Mouse (Mus musculus): ENCODE measurements around the gene Rnh1. TPM values are rescaled to one million over a fixed set of nuclear protein-coding genes. Genes with fewer than 3 reads are reported as not detected.

The Rnh1 gene
- polyA plus RNA-seq, 1 experiment from 2014 or later, result 92.2 TPM

DNA sequence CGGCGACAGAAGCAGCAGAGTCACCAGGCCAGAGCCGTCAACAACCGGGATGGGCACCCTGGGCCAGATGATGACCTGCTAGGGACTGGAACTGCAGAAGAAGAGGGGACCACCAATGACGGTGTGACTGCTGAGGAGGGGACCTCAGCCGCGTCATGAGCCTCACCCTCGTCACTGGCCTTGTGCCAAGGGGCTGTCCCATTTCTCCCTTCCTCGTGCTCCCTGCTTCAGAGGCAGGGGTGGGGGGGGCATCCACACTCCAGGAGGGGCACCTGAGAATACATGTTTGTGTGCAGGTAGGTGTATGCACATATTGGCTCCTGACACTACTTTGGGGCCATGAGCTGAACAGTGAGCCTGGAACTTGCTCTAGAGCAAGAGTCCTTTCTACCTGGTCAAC is 17.3 kb downstream of the Rnh1 start:
- no peak overlapping the region for H3K4me3 ChIP-seq
- H3K36me3 ChIP-seq, result peaks cover 91% of the 10 kb centered on the region
- H3K27me3 ChIP-seq (replicated peaks), result no peaks in the 10 kb centered on the region
- no peaks in the 10 kb centered on the region for H3K4me1 ChIP-seq
- no peak overlapping the region for H3K27ac ChIP-seq (replicated peaks)
- 81% methylated on average over 9 of the region's 9 CpGs for WGBS
- H3K4me2 ChIP-seq, result no peak overlapping the region
- no peaks in the 10 kb centered on the region; the same call in 1 of the 2 replicates for H3K9me3 ChIP-seq
- ATAC-seq (ENCODE audit: extremely low read depth, insufficient number of reproducible peaks, low FRiP score, low TSS enrichment), result no peak
- no peak overlapping the region for H3K9ac ChIP-seq

DNA sequence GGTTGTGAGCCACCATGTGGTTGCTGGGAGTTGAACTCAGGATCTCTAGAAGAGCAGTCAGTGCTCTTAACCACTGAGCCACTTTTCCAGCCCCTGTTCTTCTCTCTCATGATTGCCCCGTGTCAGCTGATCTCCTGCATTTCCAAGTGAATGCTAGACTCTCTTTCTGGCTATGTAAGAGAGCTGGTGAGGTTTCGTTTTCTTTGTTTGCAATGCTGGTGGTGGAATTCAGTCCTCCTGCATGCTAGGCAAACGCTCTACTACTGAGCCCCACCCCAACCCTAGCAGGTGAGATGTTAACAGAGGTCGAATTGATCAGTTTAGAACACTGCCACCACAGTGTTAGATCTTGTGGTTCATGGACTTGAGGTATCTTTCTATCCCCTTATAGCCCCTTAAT is 24.0 kb downstream of the Rnh1 start:
- WGBS, result 79% methylated on average over 4 of the region's 4 CpGs
- Histone ChIP-seq H3K9ac (no peak overlapping the region), H3K9me3 (no peaks in the 10 kb centered on the region), H3K4me3 (no peak overlapping the region), H3K27me3 (replicated peaks) (no peaks in the 10 kb centered on the region), H3K4me2 (no peak overlapping the region), H3K4me1 (peaks cover 14% of the 10 kb centered on the region), H3K36me3 (peaks cover 76% of the 10 kb centered on the region), H3K27ac (replicated peaks) (no peak overlapping the region)
- no peak for ATAC-seq (ENCODE audit: extremely low read depth, insufficient number of reproducible peaks, low FRiP score, low TSS enrichment)

DNA sequence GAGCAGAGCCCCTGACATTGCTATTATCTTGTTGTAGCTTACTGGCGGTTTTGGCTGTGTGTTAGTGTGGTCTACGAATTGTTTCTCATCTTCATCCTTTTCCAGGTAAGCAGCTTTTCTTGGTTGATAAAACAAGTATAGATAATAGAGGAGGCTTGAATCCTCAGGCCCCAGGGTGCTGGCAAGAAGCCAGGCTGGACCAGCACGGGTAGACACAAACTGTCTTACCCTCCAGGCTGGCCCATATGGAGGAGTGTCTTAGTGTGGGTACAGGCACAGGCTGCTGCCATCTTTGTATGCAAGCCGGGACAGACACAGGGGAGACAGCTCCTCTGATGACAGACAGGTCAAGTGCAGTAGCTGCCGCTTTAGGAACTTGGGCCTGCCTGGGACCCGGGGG is 25.6 kb downstream of the Rnh1 start:
- Histone ChIP-seq H3K4me3 (no peak overlapping the region), H3K27ac (replicated peaks) (no peak overlapping the region), H3K9me3 (no peaks in the 10 kb centered on the region), H3K4me1 (peaks cover 14% of the 10 kb centered on the region), H3K36me3 (peaks cover 75% of the 10 kb centered on the region), H3K4me2 (no peak overlapping the region), H3K27me3 (replicated peaks) (no peaks in the 10 kb centered on the region), H3K9ac (no peak overlapping the region)
- ATAC-seq (ENCODE audit: extremely low read depth, insufficient number of reproducible peaks, low FRiP score, low TSS enrichment), result no peak
- WGBS, result 75% methylated on average over 6 of the region's 6 CpGs

DNA sequence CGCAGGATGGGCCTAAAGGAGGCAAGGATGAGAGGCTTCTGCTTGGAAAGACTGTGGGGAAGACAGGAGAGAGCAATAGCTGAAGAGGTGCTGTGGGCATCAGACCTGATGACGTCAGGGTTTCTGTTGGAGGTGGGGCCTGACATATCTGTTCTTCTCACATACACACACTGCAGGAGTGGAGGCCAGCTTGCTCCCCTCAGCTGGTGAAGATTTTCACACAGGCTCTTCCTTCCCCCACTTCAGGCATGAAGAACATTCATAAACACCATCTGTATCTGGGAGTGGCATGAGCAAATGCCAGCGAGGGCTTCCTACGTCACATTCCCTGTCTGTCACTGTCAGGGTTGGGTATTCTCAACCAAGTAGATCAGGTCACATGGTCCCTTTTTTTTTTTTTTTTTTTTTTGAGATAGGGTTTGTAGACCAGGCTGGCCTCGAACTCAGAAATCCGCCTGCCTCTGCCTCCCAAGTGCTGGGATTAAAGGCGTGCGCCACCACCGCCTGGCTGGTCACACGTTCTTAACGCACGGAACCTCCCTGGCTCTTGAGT is 26.5 kb downstream of the Rnh1 start:
- Histone ChIP-seq H3K36me3 (peaks cover 66% of the 10 kb centered on the region), H3K27me3 (replicated peaks) (no peaks in the 10 kb centered on the region), H3K9ac (no peak overlapping the region), H3K9me3 (no peaks in the 10 kb centered on the region), H3K4me1 (peaks cover 14% of the 10 kb centered on the region), H3K4me2 (no peak overlapping the region), H3K4me3 (no peak overlapping the region), H3K27ac (replicated peaks) (no peak overlapping the region)
- 89% methylated on average over 12 of the region's 12 CpGs for WGBS
- no peak for ATAC-seq (ENCODE audit: extremely low read depth, insufficient number of reproducible peaks, low FRiP score, low TSS enrichment)

DNA sequence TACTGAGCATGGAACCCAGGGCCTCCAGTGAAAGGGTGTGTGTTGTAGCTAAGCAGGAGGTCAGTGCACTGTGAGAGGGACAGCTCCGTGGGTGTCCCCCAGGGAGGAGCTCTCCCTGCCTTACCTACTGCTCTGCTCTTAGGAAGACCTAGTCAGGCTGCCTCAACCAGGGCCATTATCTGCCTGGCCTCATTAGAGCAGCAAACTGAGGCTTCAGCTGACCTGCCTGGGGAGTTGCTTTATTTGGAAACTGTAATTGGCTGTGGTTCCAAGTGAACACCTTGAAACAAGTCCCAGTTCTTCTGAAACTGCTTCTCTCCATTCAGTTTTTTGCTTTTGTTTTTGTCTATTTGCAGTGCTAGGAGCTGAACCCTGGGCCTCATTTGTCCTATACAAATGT is 27.3 kb downstream of the Rnh1 start:
- ATAC-seq (ENCODE audit: extremely low read depth, insufficient number of reproducible peaks, low FRiP score, low TSS enrichment), result no peak

DNA sequence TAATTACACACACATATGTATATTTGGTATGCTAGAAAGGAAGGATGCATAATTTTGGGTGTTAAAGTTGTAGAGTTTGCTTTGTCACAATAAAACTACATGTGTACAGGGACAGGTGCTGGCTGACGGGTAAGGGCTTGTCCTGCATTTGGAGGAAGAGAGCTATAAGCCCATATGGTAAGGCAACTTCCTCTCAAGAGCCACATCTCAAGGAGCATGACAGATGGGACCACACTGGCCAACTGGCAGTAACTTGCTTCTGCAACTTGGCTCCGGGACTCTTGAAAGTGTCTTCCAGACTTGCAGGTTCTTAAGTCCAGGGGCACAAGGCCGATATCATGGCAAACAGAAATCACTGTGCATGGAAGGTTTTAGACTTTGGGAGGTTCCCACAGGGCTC is 28.0 kb downstream of the Rnh1 start:
- Histone ChIP-seq H3K9me3 (no peaks in the 10 kb centered on the region), H3K4me2 (no peak overlapping the region), H3K9ac (no peak overlapping the region), H3K4me1 (peaks cover 14% of the 10 kb centered on the region), H3K4me3 (no peak overlapping the region), H3K27me3 (replicated peaks) (no peaks in the 10 kb centered on the region), H3K36me3 (peaks cover 62% of the 10 kb centered on the region), H3K27ac (replicated peaks) (no peak overlapping the region)
- 93% methylated on average over 3 of the region's 3 CpGs for WGBS
- no peak for ATAC-seq (ENCODE audit: extremely low read depth, insufficient number of reproducible peaks, low FRiP score, low TSS enrichment)

More for the DNA sequence above, 27.3 kb downstream of the Rnh1 start:
- Histone ChIP-seq H3K9ac (no peak overlapping the region), H3K27ac (replicated peaks) (no peak overlapping the region), H3K27me3 (replicated peaks) (no peaks in the 10 kb centered on the region), H3K36me3 (peaks cover 59% of the 10 kb centered on the region), H3K9me3 (no peaks in the 10 kb centered on the region), H3K4me2 (no peak overlapping the region), H3K4me1 (peaks cover 14% of the 10 kb centered on the region), H3K4me3 (no peak overlapping the region)
- 60% methylated on average over 1 of the region's 1 CpGs for WGBS

DNA sequence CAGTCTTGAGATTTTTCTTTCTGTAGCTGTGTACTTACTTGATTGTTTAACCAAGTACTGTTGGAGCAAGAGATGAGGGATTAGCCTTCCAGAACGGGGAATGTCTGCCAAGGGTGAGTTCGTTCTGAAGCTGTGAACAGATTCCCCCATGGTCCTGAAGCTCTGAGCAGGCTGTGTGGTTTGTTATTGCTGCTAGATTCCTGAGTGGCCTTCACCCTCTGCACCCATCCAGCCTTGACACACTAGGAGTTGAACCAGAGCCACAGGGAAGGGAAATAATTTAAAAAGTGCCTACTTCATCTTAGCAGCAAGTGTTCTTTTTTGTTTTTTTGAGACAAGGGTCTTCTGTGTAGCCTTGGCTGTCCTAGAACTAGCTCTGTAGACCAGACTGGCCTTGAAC is 28.8 kb downstream of the Rnh1 start:
- no peak overlapping the region for H3K27ac ChIP-seq (replicated peaks)
- H3K27me3 ChIP-seq (replicated peaks), result no peaks in the 10 kb centered on the region
- 90% methylated on average over 2 of the region's 2 CpGs for WGBS
- H3K4me1 ChIP-seq, result peaks cover 14% of the 10 kb centered on the region
- no peak overlapping the region for H3K4me3 ChIP-seq
- peaks cover 70% of the 10 kb centered on the region for H3K36me3 ChIP-seq
- H3K9me3 ChIP-seq, result no peaks in the 10 kb centered on the region
- H3K4me2 ChIP-seq, result no peak overlapping the region
- no peak for ATAC-seq (ENCODE audit: extremely low read depth, insufficient number of reproducible peaks, low FRiP score, low TSS enrichment)
- no peak overlapping the region for H3K9ac ChIP-seq

DNA sequence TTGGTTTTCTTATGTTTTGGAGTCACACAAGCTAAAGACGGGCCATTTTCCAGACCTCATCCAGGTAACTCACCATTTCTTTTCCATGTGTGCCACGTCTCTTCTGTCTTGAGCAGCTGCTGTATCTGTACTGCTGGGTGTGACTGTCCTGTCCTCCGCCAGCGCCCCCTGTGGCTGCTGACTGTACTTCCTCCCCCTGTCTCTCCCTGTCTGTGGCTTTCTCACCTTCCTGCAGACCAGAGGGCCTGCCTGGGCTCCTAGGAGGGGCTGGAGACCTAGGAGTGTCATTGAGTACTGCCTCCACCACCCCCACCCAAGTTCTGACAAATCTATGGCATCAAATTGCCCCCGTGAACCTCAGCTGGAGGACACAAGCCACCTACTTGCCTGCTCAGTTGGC is 29.5 kb downstream of the Rnh1 start:
- peaks cover 70% of the 10 kb centered on the region for H3K36me3 ChIP-seq
- no peak overlapping the region for H3K9ac ChIP-seq
- H3K27me3 ChIP-seq (replicated peaks), result no peaks in the 10 kb centered on the region
- WGBS, result 52% methylated on average over 5 of the region's 5 CpGs
- peaks cover 14% of the 10 kb centered on the region for H3K4me1 ChIP-seq
- H3K4me3 ChIP-seq, result no peak overlapping the region
- no peaks in the 10 kb centered on the region for H3K9me3 ChIP-seq
- H3K27ac ChIP-seq (replicated peaks), result no peak overlapping the region
- H3K4me2 ChIP-seq, result no peak overlapping the region
- ATAC-seq (ENCODE audit: extremely low read depth, insufficient number of reproducible peaks, low FRiP score, low TSS enrichment), result no peak

DNA sequence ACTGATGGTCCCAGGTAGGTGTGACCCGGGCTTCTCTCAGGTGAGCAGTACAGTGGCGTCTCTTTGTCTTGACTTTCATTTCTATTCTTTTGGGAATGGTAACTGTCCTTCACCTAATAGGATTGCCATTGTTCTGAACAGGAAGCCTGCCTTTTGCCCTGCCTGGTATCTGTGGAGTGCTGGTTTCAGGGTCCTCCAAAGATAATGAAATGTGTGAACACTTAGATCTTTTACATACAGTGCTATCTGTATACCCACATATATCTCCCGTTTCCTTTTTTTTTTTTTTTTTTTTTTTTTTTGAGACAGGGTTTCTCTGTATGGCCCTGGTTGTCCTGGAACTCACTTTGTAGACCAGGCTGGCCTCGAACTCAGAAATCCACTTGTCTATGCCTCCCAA is 31.3 kb downstream of the Rnh1 start:
- H3K9ac ChIP-seq, result no peak overlapping the region
- no peak for ATAC-seq (ENCODE audit: extremely low read depth, insufficient number of reproducible peaks, low FRiP score, low TSS enrichment)
- no peaks in the 10 kb centered on the region for H3K9me3 ChIP-seq
- no peak overlapping the region for H3K4me3 ChIP-seq
- 77% methylated on average over 4 of the region's 4 CpGs for WGBS
- H3K36me3 ChIP-seq, result peaks cover 71% of the 10 kb centered on the region
- no peak overlapping the region for H3K4me2 ChIP-seq
- no peak overlapping the region for H3K27ac ChIP-seq (replicated peaks)
- no peaks in the 10 kb centered on the region for H3K27me3 ChIP-seq (replicated peaks)
- H3K4me1 ChIP-seq, result peaks cover 10% of the 10 kb centered on the region

DNA sequence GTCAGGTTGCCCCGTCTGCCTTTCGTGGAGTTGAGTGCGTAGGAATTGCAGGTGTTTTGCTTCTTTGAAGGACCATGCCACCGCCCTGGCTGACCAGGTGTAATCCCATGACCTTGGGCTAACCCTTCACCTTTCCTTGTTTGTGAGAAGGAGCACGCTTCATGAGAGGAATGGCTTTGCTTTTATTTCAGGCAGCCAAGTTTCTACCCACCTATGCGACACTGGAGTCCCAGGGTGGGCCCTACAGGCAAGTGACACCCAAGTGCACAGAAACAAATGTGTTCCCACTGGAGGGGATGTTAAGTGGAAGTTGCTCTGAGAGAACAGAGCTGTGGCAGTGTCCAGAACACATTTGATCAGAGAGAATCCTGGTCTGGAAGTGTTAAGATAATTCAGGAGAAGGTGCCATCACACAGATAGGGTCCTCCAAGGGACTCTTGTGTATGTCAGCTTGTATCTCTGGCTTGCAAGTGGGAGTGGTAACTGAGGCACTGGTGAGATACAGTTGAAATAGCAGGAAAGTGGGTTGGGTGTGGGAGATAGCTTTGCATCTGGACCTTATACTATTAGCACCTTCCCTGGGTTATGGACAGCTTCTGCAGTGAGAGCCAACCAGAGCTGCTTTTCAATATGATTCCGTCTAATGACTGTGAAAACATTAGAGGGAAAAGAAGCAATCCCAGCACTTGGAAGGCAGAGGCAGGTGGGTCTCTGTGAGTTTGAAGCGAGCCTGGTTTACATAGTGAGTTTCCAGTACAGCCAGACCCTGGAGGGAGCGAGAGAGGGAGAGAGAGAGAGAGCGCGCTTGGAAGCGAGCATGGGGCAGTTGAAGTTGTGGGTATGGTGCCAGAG is 40.5 kb downstream of the Rnh1 start:
- Histone ChIP-seq H3K4me2 (peak overlapping the region; percentile 95), H3K9ac (peak overlapping the region; percentile 89), H3K4me1 (peaks cover 24% of the 10 kb centered on the region), H3K9me3 (no peaks in the 10 kb centered on the region), H3K27me3 (replicated peaks) (no peaks in the 10 kb centered on the region), H3K4me3 (peak overlapping the region; percentile 72), H3K36me3 (peaks cover 23% of the 10 kb centered on the region), H3K27ac (replicated peaks) (peak overlapping the region; percentile 46; the same call in 1 of the 2 replicates)
- no peak for ATAC-seq (ENCODE audit: extremely low read depth, insufficient number of reproducible peaks, low FRiP score, low TSS enrichment)
- 58% methylated on average over 12 of the region's 12 CpGs for WGBS

DNA sequence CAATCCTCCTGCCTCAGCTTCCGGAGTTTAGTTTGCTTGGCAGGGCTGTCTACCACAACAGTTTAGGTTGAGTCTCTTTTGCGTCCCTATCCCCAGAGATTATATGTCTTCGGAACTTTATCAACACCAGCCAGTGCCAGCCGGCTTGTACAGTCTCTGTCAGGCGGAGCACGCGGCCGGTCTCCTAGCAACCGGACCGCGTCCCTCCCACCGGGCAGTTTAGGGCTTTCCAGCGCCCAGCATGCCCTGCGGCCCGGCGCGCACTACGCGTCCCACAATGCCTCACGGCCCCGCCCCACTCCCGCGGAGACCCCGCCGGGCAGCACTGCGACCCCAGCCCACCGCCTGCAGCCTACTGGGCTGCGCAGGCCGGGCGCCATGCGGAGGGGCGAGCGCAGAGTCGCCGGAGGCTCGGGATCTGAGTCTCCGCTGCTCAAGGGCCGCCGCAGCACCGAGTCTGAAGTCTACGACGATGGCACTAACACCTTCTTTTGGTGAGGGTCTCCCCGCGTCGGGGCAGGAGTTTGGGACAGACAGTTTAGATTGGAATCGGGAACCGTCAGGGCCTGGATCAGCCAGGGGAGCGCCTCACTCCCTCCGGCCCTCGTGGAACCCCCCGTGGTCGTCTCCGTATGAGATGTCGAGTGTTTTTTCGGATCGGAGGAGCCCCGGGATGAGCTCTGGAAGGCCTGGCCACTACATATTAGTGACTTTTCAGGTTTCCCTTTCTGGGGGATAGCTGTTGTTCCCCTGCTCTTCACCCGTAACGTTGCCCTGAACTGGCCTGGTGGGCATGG is 41.4 kb downstream of the Rnh1 start:
- WGBS, result under 1% methylated on average over 59 of the region's 59 CpGs
- H3K4me3 ChIP-seq, result peak overlapping the region; percentile 72
- peaks cover 14% of the 10 kb centered on the region for H3K36me3 ChIP-seq
- peak overlapping the region; percentile 89 for H3K9ac ChIP-seq
- H3K27ac ChIP-seq (replicated peaks), result peak overlapping the region; percentile 46
- H3K9me3 ChIP-seq, result no peaks in the 10 kb centered on the region
- H3K4me1 ChIP-seq, result peaks cover 24% of the 10 kb centered on the region
- ATAC-seq (ENCODE audit: extremely low read depth, insufficient number of reproducible peaks, low FRiP score, low TSS enrichment), result peak; percentile 96
- H3K27me3 ChIP-seq (replicated peaks), result no peaks in the 10 kb centered on the region
- peak overlapping the region; percentile 95 for H3K4me2 ChIP-seq
